In genomic region chr7:118547451-118547850, GRCm38 (mm10) we compare ENCODE assay signal across 20 mouse cellular contexts. TPM values are rescaled to one million over a fixed set of nuclear protein-coding genes. Genes with fewer than 3 reads are reported as not detected.
"Had no signal": no experiment of that assay in that cellular context is flagged by ENCODE, and none has a peak within 500 bp of the region (broad histone marks: within the 10 kb centered on the region; RNA-seq: fewer than 3 reads in every experiment).

No protein-coding gene starts in this region.

- H3K27me3 ChIP-seq: intestine, embryonic 15.5 days; kidney, embryonic 15.5 days; midbrain, embryonic 12.5 days; midbrain, embryonic 15.5 days; neural tube, embryonic 12.5 days; neural tube, embryonic 15.5 days; stomach, embryonic 15.5 days had no signal

- DNase-seq: kidney, adult 11 months; kidney, adult 8-10 months; kidney, postnatal 14 days; kidney, postnatal 4 days; layer of hippocampus, adult 9-11 months; liver, postnatal 0 days; lung, embryonic 14.5 days; retina, postnatal 1 day had no signal

- H3K36me3 ChIP-seq: stomach, embryonic 15.5 days had no signal

- H3K4me2 ChIP-seq: intestine, embryonic 15.5 days; kidney, embryonic 15.5 days; liver, embryonic 11.5 days; lung, embryonic 14.5 days; midbrain, embryonic 12.5 days; midbrain, embryonic 15.5 days; neural tube, embryonic 12.5 days; neural tube, embryonic 15.5 days; stomach, embryonic 15.5 days had no signal

- H3K27ac ChIP-seq: intestine, embryonic 15.5 days; kidney, embryonic 15.5 days; left cerebral cortex, adult 2 months; liver, embryonic 14.5 days; macrophage; midbrain, embryonic 12.5 days; midbrain, embryonic 15.5 days; neural tube, embryonic 12.5 days; neural tube, embryonic 15.5 days; stomach, embryonic 15.5 days had no signal

- H3K9me3 ChIP-seq: intestine, embryonic 15.5 days; kidney, embryonic 15.5 days; midbrain, embryonic 12.5 days; neural tube, embryonic 12.5 days; neural tube, embryonic 15.5 days; stomach, embryonic 15.5 days had no signal

- H3K9ac ChIP-seq: intestine, embryonic 15.5 days; kidney, embryonic 15.5 days; liver, embryonic 14.5 days; liver, postnatal 0 days; lung, embryonic 14.5 days; midbrain, embryonic 12.5 days; midbrain, embryonic 15.5 days; neural tube, embryonic 12.5 days; neural tube, embryonic 15.5 days; stomach, embryonic 15.5 days had no signal

- H3K4me3 ChIP-seq: intestine, embryonic 15.5 days; kidney, embryonic 15.5 days; left cerebral cortex, adult 2 months; midbrain, embryonic 12.5 days; midbrain, embryonic 15.5 days; neural tube, embryonic 12.5 days; neural tube, embryonic 15.5 days; stomach, embryonic 15.5 days had no signal

- H3K4me1 ChIP-seq: intestine, embryonic 15.5 days; midbrain, embryonic 12.5 days; midbrain, embryonic 15.5 days; neural tube, embryonic 12.5 days; neural tube, embryonic 15.5 days; stomach, embryonic 15.5 days had no signal

RNA-seq across cellular contexts. Expression of gene Tmc7, which starts 37.1 kb away (rescaled TPM):
- polyA plus RNA-seq: macrophage had no signal

RNA-seq across cellular contexts. Expression of gene Tmc5, which starts 49.6 kb away (rescaled TPM):
- total RNA-seq: megakaryocyte, adult 5-6 weeks had no signal
- polyA plus RNA-seq: liver, embryonic 11.5 days; liver, embryonic 14.5 days; macrophage had no signal
